Mouse (Mus musculus): ENCODE results near the gene Pdik1l. TPM values are rescaled to one million over a fixed set of nuclear protein-coding genes. Genes with fewer than 3 reads are reported as not detected.
"Not testable (repeated sequence)": the region's sequence is repeated elsewhere in the genome, so short reads cannot be mapped to it uniquely, and the experiment has no call there.

Gene Pdik1l
- polyA plus RNA-seq, 1 experiment from 2014 or later = 46.5 TPM

DNA sequence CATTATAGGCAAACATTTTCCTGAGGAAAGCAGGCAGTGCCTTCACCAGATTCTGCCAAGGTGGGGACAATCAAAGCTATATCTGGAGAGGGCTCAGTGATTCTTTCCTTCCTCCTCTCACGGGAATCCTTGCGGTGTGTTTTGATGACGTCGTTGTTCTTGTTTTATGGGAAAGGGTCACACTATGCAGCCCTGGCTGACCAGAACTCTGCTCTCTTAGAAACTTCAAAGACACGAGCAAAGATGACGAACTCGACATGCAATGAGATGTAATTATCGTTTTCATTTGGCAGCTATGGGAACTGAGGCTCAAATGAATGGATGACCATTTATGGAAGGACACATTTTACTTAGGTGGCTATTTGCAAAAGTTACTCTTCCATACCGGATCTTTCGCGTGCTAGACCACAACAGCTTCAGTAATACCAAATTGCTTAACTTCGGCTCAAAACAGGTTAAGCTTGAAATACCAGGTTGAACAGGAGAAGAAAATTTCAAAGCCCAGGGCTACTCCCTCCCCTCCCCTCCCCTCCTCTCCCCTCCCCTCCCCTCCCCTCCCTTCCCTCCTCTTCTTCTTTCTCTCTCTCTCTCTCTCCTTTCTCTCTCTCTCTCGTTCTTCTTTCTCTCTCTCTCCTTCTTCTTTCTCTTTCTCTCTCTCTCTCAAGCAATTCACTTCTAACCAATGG, 14.8 kb downstream of the Pdik1l start:
- no peaks in the 10 kb centered on the region for H3K27me3 ChIP-seq (ENCODE audit: control insufficient read depth, insufficient read depth, low read depth, low read length)
- ATAC-seq = no peak
- H3K9ac ChIP-seq (ENCODE audit: low read depth, low read length) = no peak overlapping the region
- H3K4me3 ChIP-seq (ENCODE audit: low read depth, low read length) = no peak overlapping the region
- peak overlapping the region; percentile 1; the same call in 1 of the 2 replicates for H3K4me2 ChIP-seq (ENCODE audit: low read length)
- no peaks in the 10 kb centered on the region for H3K9me3 ChIP-seq (replicated peaks; ENCODE audit: control insufficient read depth, low read length, poor library complexity, severe bottlenecking)
- no peaks in the 10 kb centered on the region for H3K4me1 ChIP-seq (ENCODE audit: control insufficient read depth, insufficient read depth, low read length)
- H3K27ac ChIP-seq (ENCODE audit: low read length) = no peak overlapping the region
- 40% methylated on average over 12 of the region's 13 CpGs for WGBS
- peaks cover 16% of the 10 kb centered on the region for H3K36me3 ChIP-seq (ENCODE audit: control insufficient read depth, insufficient read depth, low read length)

- Histone ChIP-seq H3K9ac (ENCODE audit: low read depth, low read length) (no peak overlapping the region), H3K4me1 (ENCODE audit: control insufficient read depth, insufficient read depth, low read length) (no peaks in the 10 kb centered on the region), H3K27ac (ENCODE audit: low read length) (no peak overlapping the region), H3K36me3 (ENCODE audit: control insufficient read depth, insufficient read depth, low read length) (peaks cover 9% of the 10 kb centered on the region), H3K4me2 (ENCODE audit: low read length) (no peak overlapping the region), H3K9me3 (replicated peaks; ENCODE audit: control insufficient read depth, low read length, poor library complexity, severe bottlenecking) (no peaks in the 10 kb centered on the region), H3K27me3 (ENCODE audit: control insufficient read depth, insufficient read depth, low read depth, low read length) (no peaks in the 10 kb centered on the region), H3K4me3 (ENCODE audit: low read depth, low read length) (no peak overlapping the region)
- WGBS = 85% methylated on average over 7 of the region's 7 CpGs
- no peak for ATAC-seq
These were observed 15.7 kb downstream of the Pdik1l start for GRCm38 (mm10) chr4:134271979-134272378.

- not testable (repeated sequence) for H3K4me3 ChIP-seq (ENCODE audit: low read depth, low read length); H3K4me2 ChIP-seq (ENCODE audit: low read length); H3K9ac ChIP-seq (ENCODE audit: low read depth, low read length); ATAC-seq; H3K9me3 ChIP-seq (replicated peaks; ENCODE audit: control insufficient read depth, low read length, poor library complexity, severe bottlenecking); H3K4me1 ChIP-seq (ENCODE audit: control insufficient read depth, insufficient read depth, low read length); H3K36me3 ChIP-seq (ENCODE audit: control insufficient read depth, insufficient read depth, low read length); H3K27me3 ChIP-seq (ENCODE audit: control insufficient read depth, insufficient read depth, low read depth, low read length); H3K27ac ChIP-seq (ENCODE audit: low read length)
These were observed 18.1 kb downstream of the Pdik1l start for GRCm38 (mm10) chr4:134269622-134270021.

DNA sequence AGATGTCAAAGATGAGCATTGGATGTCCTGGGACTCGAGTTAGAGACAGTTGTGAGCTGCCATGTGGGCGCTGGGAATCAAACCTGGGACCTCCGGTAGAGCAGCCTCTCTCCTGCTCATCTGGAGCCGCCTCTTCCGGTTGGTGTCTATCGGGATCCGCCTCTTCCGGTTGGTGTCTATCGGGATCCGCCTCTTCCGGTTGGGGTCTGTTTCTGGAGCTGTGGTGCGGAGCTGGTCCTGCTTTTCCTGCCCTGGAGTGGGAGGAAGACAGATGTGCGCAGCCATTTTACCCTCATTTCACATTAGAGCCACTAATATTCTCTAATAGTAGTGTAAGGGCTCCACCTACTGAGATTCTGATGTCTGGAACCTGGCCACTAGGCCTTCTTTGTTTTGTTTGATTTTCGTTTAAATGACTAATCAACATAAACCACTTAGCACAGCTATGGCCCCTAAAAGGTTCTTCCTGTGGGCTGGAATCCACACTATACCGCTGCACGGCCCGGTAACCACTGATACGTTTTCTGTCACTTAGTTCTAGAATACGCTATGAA, 19.5 kb downstream of the Pdik1l start:
- no peak overlapping the region for H3K4me2 ChIP-seq (ENCODE audit: low read length)
- 87% methylated on average over 19 of the region's 19 CpGs for WGBS
- no peaks in the 10 kb centered on the region for H3K9me3 ChIP-seq (replicated peaks; ENCODE audit: control insufficient read depth, low read length, poor library complexity, severe bottlenecking)
- ATAC-seq = no peak
- no peaks in the 10 kb centered on the region for H3K36me3 ChIP-seq (ENCODE audit: control insufficient read depth, insufficient read depth, low read length)
- no peak overlapping the region for H3K9ac ChIP-seq (ENCODE audit: low read depth, low read length)
- H3K27me3 ChIP-seq (ENCODE audit: control insufficient read depth, insufficient read depth, low read depth, low read length) = no peaks in the 10 kb centered on the region
- no peak overlapping the region for H3K27ac ChIP-seq (ENCODE audit: low read length)
- H3K4me3 ChIP-seq (ENCODE audit: low read depth, low read length) = no peak overlapping the region
- H3K4me1 ChIP-seq (ENCODE audit: control insufficient read depth, insufficient read depth, low read length) = no peaks in the 10 kb centered on the region

GRCm38 (mm10) chr4:134265860-134266585, 21.7 kb downstream of the Pdik1l start:
- Histone ChIP-seq H3K9me3 (replicated peaks; ENCODE audit: control insufficient read depth, low read length, poor library complexity, severe bottlenecking) (no peaks in the 10 kb centered on the region), H3K4me1 (ENCODE audit: control insufficient read depth, insufficient read depth, low read length) (no peaks in the 10 kb centered on the region), H3K9ac (ENCODE audit: low read depth, low read length) (no peak overlapping the region), H3K4me3 (ENCODE audit: low read depth, low read length) (no peak overlapping the region), H3K27me3 (ENCODE audit: control insufficient read depth, insufficient read depth, low read depth, low read length) (no peaks in the 10 kb centered on the region), H3K27ac (ENCODE audit: low read length) (no peak overlapping the region), H3K4me2 (ENCODE audit: low read length) (no peak overlapping the region), H3K36me3 (ENCODE audit: control insufficient read depth, insufficient read depth, low read length) (no peaks in the 10 kb centered on the region)
- ATAC-seq = no peak
- 73% methylated on average over 9 of the region's 9 CpGs for WGBS

- no peak overlapping the region for H3K9ac ChIP-seq (ENCODE audit: low read depth, low read length)
- no peak for ATAC-seq
- H3K9me3 ChIP-seq (replicated peaks; ENCODE audit: control insufficient read depth, low read length, poor library complexity, severe bottlenecking) = no peaks in the 10 kb centered on the region
- no peaks in the 10 kb centered on the region for H3K27me3 ChIP-seq (ENCODE audit: control insufficient read depth, insufficient read depth, low read depth, low read length)
- H3K4me2 ChIP-seq (ENCODE audit: low read length) = no peak overlapping the region
- H3K27ac ChIP-seq (ENCODE audit: low read length) = no peak overlapping the region
- 36% methylated on average over 6 of the region's 6 CpGs for WGBS
- no peaks in the 10 kb centered on the region for H3K36me3 ChIP-seq (ENCODE audit: control insufficient read depth, insufficient read depth, low read length)
- H3K4me3 ChIP-seq (ENCODE audit: low read depth, low read length) = no peak overlapping the region
- no peaks in the 10 kb centered on the region for H3K4me1 ChIP-seq (ENCODE audit: control insufficient read depth, insufficient read depth, low read length)
These were observed 24.5 kb downstream of the Pdik1l start for GRCm38 (mm10) chr4:134263191-134263590.

DNA sequence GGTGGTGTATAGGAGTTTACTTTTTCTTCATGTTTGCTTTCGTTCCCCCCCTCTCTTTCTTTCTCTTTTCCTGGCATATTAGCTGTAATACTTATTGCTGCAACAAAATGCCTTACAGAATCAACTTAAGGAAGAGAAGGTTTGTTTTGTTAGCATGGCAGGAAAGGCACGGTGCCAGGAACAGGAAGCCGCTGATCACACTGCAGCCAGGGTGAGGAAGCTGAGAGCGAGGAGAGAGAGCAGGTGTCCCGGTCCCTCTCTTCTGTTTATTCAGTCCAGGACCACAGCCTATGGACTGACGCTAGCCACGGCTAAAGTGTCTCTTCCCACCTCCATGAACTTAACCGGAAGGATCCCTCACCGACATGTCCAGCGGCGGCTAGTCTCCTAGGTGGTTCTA, 29.3 kb downstream of the Pdik1l start:
- Histone ChIP-seq H3K9ac (ENCODE audit: low read depth, low read length) (no peak overlapping the region), H3K27ac (ENCODE audit: low read length) (no peak overlapping the region), H3K4me1 (ENCODE audit: control insufficient read depth, insufficient read depth, low read length) (peaks cover 5% of the 10 kb centered on the region; the same call in 1 of the 2 replicates), H3K4me2 (ENCODE audit: low read length) (no peak overlapping the region), H3K36me3 (ENCODE audit: control insufficient read depth, insufficient read depth, low read length) (no peaks in the 10 kb centered on the region), H3K9me3 (replicated peaks; ENCODE audit: control insufficient read depth, low read length, poor library complexity, severe bottlenecking) (no peaks in the 10 kb centered on the region), H3K27me3 (ENCODE audit: control insufficient read depth, insufficient read depth, low read depth, low read length) (peaks cover 24% of the 10 kb centered on the region), H3K4me3 (ENCODE audit: low read depth, low read length) (no peak overlapping the region)
- no peak for ATAC-seq
- 61% methylated on average over 11 of the region's 11 CpGs for WGBS

GRCm38 (mm10) chr4:134257198-134258009, 30.3 kb downstream of the Pdik1l start:
- H3K4me3 ChIP-seq (ENCODE audit: low read depth, low read length) = no peak overlapping the region
- ATAC-seq = no peak
- no peaks in the 10 kb centered on the region for H3K9me3 ChIP-seq (replicated peaks; ENCODE audit: control insufficient read depth, low read length, poor library complexity, severe bottlenecking)
- peaks cover 5% of the 10 kb centered on the region; the same call in 1 of the 2 replicates for H3K4me1 ChIP-seq (ENCODE audit: control insufficient read depth, insufficient read depth, low read length)
- H3K4me2 ChIP-seq (ENCODE audit: low read length) = no peak overlapping the region
- no peak overlapping the region for H3K9ac ChIP-seq (ENCODE audit: low read depth, low read length)
- 11% methylated on average over 11 of the region's 11 CpGs for WGBS
- H3K27ac ChIP-seq (ENCODE audit: low read length) = no peak overlapping the region
- peaks cover 33% of the 10 kb centered on the region for H3K27me3 ChIP-seq (ENCODE audit: control insufficient read depth, insufficient read depth, low read depth, low read length)
- no peaks in the 10 kb centered on the region for H3K36me3 ChIP-seq (ENCODE audit: control insufficient read depth, insufficient read depth, low read length)

All from midbrain, embryonic 16.5 days (tissue).